Mouse (Mus musculus) G1E (cell line): ENCODE data around the gene Sft2d2. TPM values are rescaled to one million over a fixed set of nuclear protein-coding genes. Genes with fewer than 3 reads are reported as not detected.
A peak's percentile ranks its signal among the peaks of the same experiment; 100 is the strongest.

Experiments
- ATAC-seq: 2 replicates; pipeline ENCODE4 v1.8.0; 2016; ENCODE audit warnings: mild to moderate bottlenecking; ENCODE audit not compliant: insufficient number of reproducible peaks, poor library complexity, low FRiP score, severe bottlenecking; ENCODE audit errors: extremely low read depth
- DNase-seq: peaks from one replicate; pipeline ENCODE4 v3.0.0; 2012; ENCODE audit warnings: low spot score
- H3K27me3 ChIP-seq: 2 replicates; pipeline ENCODE4 v1.6.1; 2012; ENCODE audit warnings: mild to moderate bottlenecking, low read length, inconsistent platforms; ENCODE audit not compliant: insufficient read depth
- H3K36me3 ChIP-seq: replicated peaks from 2 replicates; pipeline ENCODE3; 2012; ENCODE audit warnings: mild to moderate bottlenecking, inconsistent platforms
- H3K4me1 ChIP-seq: 2 replicates; pipeline ENCODE4 v1.6.1; 2012; ENCODE audit warnings: low read depth, low read length, inconsistent platforms, mixed read lengths; ENCODE audit not compliant: insufficient read depth
- H3K4me3 ChIP-seq: 2 replicates; pipeline ENCODE4 v1.5.1; 2012; ENCODE audit warnings: low read depth, mild to moderate bottlenecking, inconsistent platforms, low read length, moderate library complexity, mixed read lengths
- H3K9me3 ChIP-seq: replicated peaks from 2 replicates; pipeline ENCODE4 v1.6.1; 2012; ENCODE audit warnings: inconsistent platforms
- CTCF ChIP-seq: IDR thresholded peaks from 2 replicates; pipeline ENCODE4 v1.5.1; 2012; ENCODE audit warnings: low read depth, low read length, inconsistent platforms, mixed read lengths
- GATA1 ChIP-seq: IDR thresholded peaks from 2 replicates; pipeline ENCODE4 v1.6.1; 2012; ENCODE audit warnings: borderline replicate concordance, low read length, inconsistent platforms, mixed read lengths
- GATA2 ChIP-seq: IDR thresholded peaks from 2 replicates; pipeline ENCODE4 v1.6.1; 2012; ENCODE audit warnings: low read depth, low read length, inconsistent platforms, borderline replicate concordance
- POLR2AphosphoS5 ChIP-seq: IDR thresholded peaks from 2 replicates; pipeline ENCODE4 v1.6.1; 2012; ENCODE audit warnings: low read depth, low read length, inconsistent platforms; ENCODE audit not compliant: insufficient replicate concordance
- TAL1 ChIP-seq: conservative IDR thresholded peaks from 2 replicates; pipeline ENCODE4 v1.6.1; 2012; ENCODE audit warnings: low read depth, low read length, inconsistent platforms, mixed read lengths
- polyA plus RNA-seq: library from polyadenylated mRNA; stranded (reverse); fragments of >175 nt; gene quantifications from 2 replicates; pipeline ENCODE4 v1.2.3, GENCODE M21; 2012
- total RNA-seq, 2 experiments: library from RNA; stranded (forward) in 1 of 2; stranded (reverse) in 1 of 2; fragments of 200-1000 nt in 1 of 2; fragments of >200 nt in 1 of 2; fragmentation: Nextera tagmentation in 1 of 2; gene quantifications; 2 replicates each; pipeline ENCODE4 v1.2.3; 2014 to 2017

The Sft2d2 gene
- total and polyA plus RNA-seq, 3 experiments: 4.0 to 41.9 (median 41.6) TPM

DNA sequence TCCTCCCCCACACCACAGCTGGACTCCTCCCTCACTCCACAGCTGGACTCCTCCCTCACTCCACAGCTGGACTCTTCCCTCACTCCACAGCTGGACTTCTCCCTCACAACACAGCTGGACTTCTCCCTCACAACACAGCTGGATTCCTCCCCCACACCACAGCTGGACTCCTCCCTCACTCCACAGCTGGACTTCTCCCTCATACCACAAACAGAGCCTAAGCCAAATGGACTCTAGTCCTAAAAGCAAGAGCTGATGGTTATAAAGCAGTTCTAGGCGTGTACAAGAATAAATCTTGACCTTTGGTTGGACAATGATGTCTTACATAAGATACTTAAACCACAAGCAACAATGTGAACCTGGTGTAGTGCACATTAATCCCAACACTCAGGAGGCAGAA lies 4.7 kb upstream of the Sft2d2 start:
- no peak for TF ChIP-seq GATA1
- no peak for TF ChIP-seq POLR2AphosphoS5
- TF ChIP-seq CTCF: no peak
- TF ChIP-seq TAL1: no peak
- no peak for TF ChIP-seq GATA2
- Histone ChIP-seq H3K36me3 (no peaks in the 10 kb centered on the region), H3K4me1 (peaks cover 28% of the 10 kb centered on the region), H3K4me3 (no peak overlapping the region), H3K9me3 (no peaks in the 10 kb centered on the region), H3K27me3 (peaks cover 3% of the 10 kb centered on the region)
- no peak for ATAC-seq
- DNase-seq: no peak

DNA sequence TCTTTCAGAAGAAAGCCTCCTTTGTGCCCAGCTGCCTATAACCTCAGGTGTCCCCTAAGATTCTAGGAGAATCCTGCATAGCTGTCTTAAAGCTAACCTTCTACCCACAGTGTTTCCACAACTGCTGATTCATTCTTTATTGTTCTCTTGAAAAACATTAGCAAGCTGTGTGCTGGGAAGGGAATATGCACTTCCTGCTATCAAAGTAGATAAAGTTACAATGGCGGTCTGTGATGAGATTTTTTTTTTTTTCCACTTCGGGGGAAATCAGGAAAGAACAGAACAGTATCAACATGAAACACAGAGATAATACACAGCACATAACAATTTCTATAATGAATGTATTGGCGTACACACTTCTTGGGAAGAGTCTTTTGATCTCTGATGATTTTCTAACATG lies 3.6 kb upstream of the Sft2d2 start:
- TF ChIP-seq CTCF: no peak
- no peak for TF ChIP-seq GATA2
- no peak for TF ChIP-seq POLR2AphosphoS5
- no peak for TF ChIP-seq TAL1
- no peak for TF ChIP-seq GATA1
- no peak for DNase-seq
- Histone ChIP-seq H3K4me3 (no peak overlapping the region), H3K27me3 (peaks cover 3% of the 10 kb centered on the region), H3K9me3 (no peaks in the 10 kb centered on the region), H3K4me1 (peaks cover 33% of the 10 kb centered on the region), H3K36me3 (no peaks in the 10 kb centered on the region)
- no peak for ATAC-seq

GRCm38 (mm10) chr1:165195396-165195960 lies 1.2 kb upstream of the Sft2d2 start:
- no peaks in the 10 kb centered on the region for H3K9me3 ChIP-seq
- H3K4me1 ChIP-seq: peaks cover 49% of the 10 kb centered on the region
- peak overlapping the region; percentile 91; the same call in 1 of the 2 replicates for H3K4me3 ChIP-seq
- DNase-seq: peak; percentile 16
- TF ChIP-seq GATA1 (no peak), POLR2AphosphoS5 (no peak), CTCF (no peak), TAL1 (no peak), GATA2 (no peak)
- H3K36me3 ChIP-seq: peaks cover 13% of the 10 kb centered on the region
- peaks cover 3% of the 10 kb centered on the region for H3K27me3 ChIP-seq
- peak; percentile 12; the same call in 1 of the 2 replicates for ATAC-seq

DNA sequence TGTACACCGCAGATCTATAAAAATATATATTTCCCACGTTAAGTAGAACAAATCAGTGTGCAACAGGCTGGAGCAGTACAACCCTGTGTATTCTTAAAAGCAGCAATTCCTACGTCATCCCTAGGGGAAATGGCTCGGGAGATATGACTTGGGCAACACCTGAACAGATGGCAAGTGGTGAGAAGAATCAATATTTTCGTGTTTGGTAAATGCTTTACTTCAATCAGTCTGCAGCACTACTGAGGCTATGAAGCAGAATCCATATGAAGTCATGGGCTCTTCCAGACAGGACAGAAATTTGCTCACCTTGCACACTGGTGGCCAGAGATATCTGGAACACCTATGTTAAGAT lies 400 bp upstream of the Sft2d2 start:
- 0 out of 2 replicates have a peak, but pooled peaks have one; percentile 2 for ATAC-seq
- H3K36me3 ChIP-seq: peaks cover 18% of the 10 kb centered on the region

GRCm38 (mm10) chr1:165193426-165193825 lies 812 bp downstream of the Sft2d2 start:
- TF ChIP-seq TAL1 (no peak), GATA1 (no peak), POLR2AphosphoS5 (no peak), CTCF (no peak), GATA2 (no peak)
- ATAC-seq: no peak
- H3K36me3 ChIP-seq: peaks cover 20% of the 10 kb centered on the region
- no peaks in the 10 kb centered on the region for H3K9me3 ChIP-seq
- peak overlapping the region; percentile 91 for H3K4me3 ChIP-seq
- no peaks in the 10 kb centered on the region for H3K27me3 ChIP-seq
- peaks cover 63% of the 10 kb centered on the region for H3K4me1 ChIP-seq
- DNase-seq: peak; percentile 35

More for the DNA sequence above, 400 bp upstream of the Sft2d2 start:
- Histone ChIP-seq H3K4me3 (peak overlapping the region; percentile 91), H3K27me3 (peaks cover 3% of the 10 kb centered on the region), H3K4me1 (peaks cover 57% of the 10 kb centered on the region), H3K9me3 (no peaks in the 10 kb centered on the region)
- no peak for DNase-seq
- TF ChIP-seq GATA2 (no peak), POLR2AphosphoS5 (no peak), GATA1 (no peak), CTCF (no peak), TAL1 (no peak)

GRCm38 (mm10) chr1:165192714-165193264 lies 1.4 kb downstream of the Sft2d2 start:
- Histone ChIP-seq H3K36me3 (peaks cover 25% of the 10 kb centered on the region), H3K4me3 (peak overlapping the region; percentile 91; the same call in 1 of the 2 replicates), H3K4me1 (peaks cover 68% of the 10 kb centered on the region), H3K9me3 (no peaks in the 10 kb centered on the region), H3K27me3 (no peaks in the 10 kb centered on the region)
- ATAC-seq (no peak), DNase-seq (no peak)
- no peak for TF ChIP-seq TAL1
- TF ChIP-seq GATA2: no peak
- TF ChIP-seq POLR2AphosphoS5: no peak
- no peak for TF ChIP-seq CTCF
- no peak for TF ChIP-seq GATA1
